Mouse (Mus musculus): ENCODE data around the gene Wfdc3.

DNA sequence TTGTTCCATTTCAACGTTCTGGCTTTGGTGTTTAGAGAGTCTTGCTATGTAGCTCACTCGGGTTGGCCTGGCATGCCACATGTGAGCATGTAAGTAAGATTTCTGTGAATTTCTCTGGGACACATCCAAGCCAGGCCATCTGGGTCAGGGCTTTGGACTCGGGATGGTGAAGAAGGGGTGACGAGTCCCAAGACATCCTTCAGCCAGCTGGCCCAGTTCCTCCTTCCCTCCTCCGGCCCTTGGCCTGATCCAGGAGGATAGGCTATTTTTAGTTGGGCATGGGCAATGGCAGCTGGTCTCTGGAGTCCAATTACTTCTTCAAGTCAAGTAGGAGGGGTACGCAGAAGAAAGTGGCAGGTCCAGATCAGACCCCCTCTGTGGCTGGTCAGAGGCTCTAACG, 33.1 kb upstream of the Wfdc3 start:
- TF ChIP-seq POLR2A (IDR thresholded peaks at IDR 0.05; ENCODE audit: borderline replicate concordance, low read depth, low read length) (no peak), CTCF (IDR thresholded peaks at IDR 0.05; ENCODE audit: low read depth, low read length) (no peak)

All from bone marrow macrophage, adult 2 months (primary cell).